8 mouse cellular contexts compared by ENCODE assay signal in the genomic region with DNA sequence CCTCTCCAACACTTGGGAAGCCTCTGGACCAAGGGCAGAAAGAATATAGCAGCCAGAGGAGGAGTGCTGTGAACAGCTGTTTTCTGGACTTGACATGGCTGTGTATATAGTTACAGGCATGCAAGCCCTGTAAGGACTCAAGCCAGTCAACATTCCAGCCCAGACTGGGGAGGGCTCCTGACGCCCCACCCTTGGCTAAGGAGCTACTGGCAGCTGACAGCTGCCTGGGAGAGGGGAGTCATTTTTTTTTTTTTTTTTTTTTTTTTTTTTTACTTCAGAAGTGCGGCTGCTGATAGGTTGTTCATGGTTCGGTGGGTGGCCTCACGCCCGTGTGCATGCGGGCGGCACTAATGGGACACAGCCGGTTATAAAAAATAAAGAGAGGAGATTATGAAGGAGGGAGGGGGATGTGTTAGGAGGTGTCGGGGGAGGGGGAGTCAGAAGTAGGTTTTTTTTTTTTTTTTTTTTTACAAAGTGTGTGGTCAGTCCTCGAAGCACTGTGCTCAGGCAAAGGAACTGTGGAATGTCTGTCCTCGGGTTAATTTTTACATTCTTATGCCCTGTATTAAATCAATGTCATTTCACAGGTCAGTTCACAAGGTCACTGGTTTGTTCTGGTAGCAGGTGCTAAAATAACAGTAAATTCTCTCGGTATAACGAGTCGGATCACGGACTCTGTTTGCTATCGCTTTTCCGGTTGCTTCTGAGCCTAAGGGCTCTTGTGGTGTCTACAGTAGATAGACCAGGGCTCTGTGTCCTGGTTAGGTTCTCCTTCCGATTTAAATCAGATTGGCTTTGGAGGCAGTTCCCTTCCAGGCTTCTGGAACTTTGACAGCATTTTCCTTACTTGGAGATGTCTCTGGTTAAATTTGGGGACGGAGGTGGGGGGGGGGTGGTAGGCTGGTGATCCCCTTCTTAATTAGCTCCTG.
DNase-seq lines count a peak whose midpoint lies in the region; ATAC-seq and TF ChIP-seq lines count a peak whose summit lies in the region.

No protein-coding gene starts in this region.

- H3K36me3 ChIP-seq in heart, embryonic 11.5 days (ENCODE audit: control insufficient read depth, insufficient read depth, low read length): no peaks in the 10 kb centered on the region
- H3K36me3 ChIP-seq in kidney, embryonic 14.5 days (ENCODE audit: control insufficient read depth, insufficient read depth, low read length): no peaks in the 10 kb centered on the region
- H3K36me3 ChIP-seq in lung, postnatal 0 days (ENCODE audit: insufficient read depth, low read length): no peaks in the 10 kb centered on the region

- peak; percentile 33 for DNase-seq in urinary bladder, postnatal 14 days (ENCODE audit: low spot score)
- DNase-seq in urinary bladder, adult 2 months (ENCODE audit: low spot score): no peak
- peak; percentile 95 for DNase-seq in lung, postnatal 0 days (ENCODE audit: low spot score)
- peak; percentile 27 for DNase-seq in yolk sac, embryonic 10.5 days (ENCODE audit: low spot score)
- DNase-seq in ovary, postnatal 36 days (ENCODE audit: low spot score): no peak
- no peak for DNase-seq in thymus, postnatal 10 days (ENCODE audit: low spot score in 2 of 2)

- peak overlapping the region; percentile 32; the same call in 1 of the 2 replicates for H3K27ac ChIP-seq in heart, embryonic 11.5 days (ENCODE audit: low read depth, low read length)
- no peak overlapping the region for H3K27ac ChIP-seq in kidney, embryonic 14.5 days (ENCODE audit: low read depth, low read length)
- H3K27ac ChIP-seq in lung, postnatal 0 days (ENCODE audit: low read length): peak overlapping the region; percentile 71

- H3K4me3 ChIP-seq in heart, embryonic 11.5 days (ENCODE audit: low read depth, low read length): no peak overlapping the region
- H3K4me3 ChIP-seq in kidney, embryonic 14.5 days (ENCODE audit: low read length): no peak overlapping the region; the same call in 1 of the 2 replicates
- no peak overlapping the region; the same call in 1 of the 2 replicates for H3K4me3 ChIP-seq in lung, postnatal 0 days (ENCODE audit: low read depth, low read length)

- peak overlapping the region; percentile 47 for H3K4me2 ChIP-seq in heart, embryonic 11.5 days
- peak overlapping the region; percentile 26; the same call in 1 of the 2 replicates for H3K4me2 ChIP-seq in kidney, embryonic 14.5 days (replicated peaks; ENCODE audit: low read depth, low read length)
- peak overlapping the region; percentile 25 for H3K4me2 ChIP-seq in lung, postnatal 0 days (replicated peaks; ENCODE audit: low read depth, low read length)

- TF ChIP-seq EP300 in lung, postnatal 0 days (IDR thresholded peaks at IDR 0.05): peak; percentile 78

- no peak overlapping the region for H3K9ac ChIP-seq in heart, embryonic 11.5 days (ENCODE audit: low read depth, low read length)
- no peak overlapping the region for H3K9ac ChIP-seq in kidney, embryonic 14.5 days (ENCODE audit: low read depth, low read length)
- H3K9ac ChIP-seq in lung, postnatal 0 days (replicated peaks; ENCODE audit: low read depth): no peak overlapping the region; the same call in 1 of the 2 replicates

- no peaks in the 10 kb centered on the region for H3K9me3 ChIP-seq in heart, embryonic 11.5 days (replicated peaks; ENCODE audit: control insufficient read depth, low read length)
- H3K9me3 ChIP-seq in kidney, embryonic 14.5 days (ENCODE audit: control insufficient read depth, low read length): peaks cover 4% of the 10 kb centered on the region; the same call in 1 of the 2 replicates
- no peaks in the 10 kb centered on the region for H3K9me3 ChIP-seq in lung, postnatal 0 days (ENCODE audit: low read length)

- H3K27me3 ChIP-seq in heart, embryonic 11.5 days (ENCODE audit: control insufficient read depth, insufficient read depth, low read length): no peaks in the 10 kb centered on the region
- peaks cover 25% of the 10 kb centered on the region; the same call in 1 of the 2 replicates for H3K27me3 ChIP-seq in kidney, embryonic 14.5 days (ENCODE audit: control insufficient read depth, insufficient read depth, low read length)
- no peaks in the 10 kb centered on the region for H3K27me3 ChIP-seq in lung, postnatal 0 days (replicated peaks; ENCODE audit: insufficient read depth, low read length)

- 29% methylated on average over 19 of the region's 19 CpGs for WGBS in heart, embryonic 11.5 days (ENCODE audit: insufficient replicate concordance)
- 11% methylated on average over 19 of the region's 19 CpGs for WGBS in kidney, embryonic 14.5 days
- WGBS in lung, postnatal 0 days: 19% methylated on average over 19 of the region's 19 CpGs

- H3K4me1 ChIP-seq in heart, embryonic 11.5 days (ENCODE audit: control insufficient read depth, insufficient read depth, low read length): peaks cover 15% of the 10 kb centered on the region
- peaks cover 12% of the 10 kb centered on the region; the same call in 1 of the 2 replicates for H3K4me1 ChIP-seq in kidney, embryonic 14.5 days (ENCODE audit: control insufficient read depth, insufficient read depth, low read length)
- peaks cover 8% of the 10 kb centered on the region; the same call in 1 of the 2 replicates for H3K4me1 ChIP-seq in lung, postnatal 0 days (ENCODE audit: insufficient read depth, low read depth, low read length)

- no peak for TF ChIP-seq CTCF in lung, postnatal 0 days (IDR thresholded peaks at IDR 0.05)

- 0 out of 2 replicates have a peak, but pooled peaks have one; percentile 26 for ATAC-seq in heart, embryonic 11.5 days (replicated peaks; ENCODE audit: insufficient number of reproducible peaks, low FRiP score, low TSS enrichment)
- ATAC-seq in kidney, embryonic 14.5 days (ENCODE audit: low FRiP score, low TSS enrichment): peak; percentile 89
- ATAC-seq in lung, postnatal 0 days: peak; percentile 97

Comparison
In these comparisons a context has a peak if more than half of its experiments do, and no peak if none do; other contexts are left out.
1. DNase-seq: peak in urinary bladder, postnatal 14 days (single experiment), lung, postnatal 0 days (single experiment) and yolk sac, embryonic 10.5 days (single experiment); none in urinary bladder, adult 2 months (single experiment), ovary, postnatal 36 days (single experiment) and thymus, postnatal 10 days (0 of 2).
2. ATAC-seq: peak in every context shown above with its lines; median percentile 97 in lung, postnatal 0 days; 89 in kidney, embryonic 14.5 days; 26 in heart, embryonic 11.5 days.
3. Peak in every context shown above with its lines, with median percentiles within 50 percentile points of each other: H3K4me2 ChIP-seq.